Mouse (Mus musculus) cortical plate, adult 2 months (tissue): Measurements from ENCODE around the gene Dclk1.

ENCODE experiments used
- CTCF ChIP-seq: fragments of 200-500 bp; IDR thresholded peaks from 2 replicates; pipeline ENCODE4 v1.5.1; 2011; ENCODE audit warnings: mild to moderate bottlenecking, control low read depth, low read length; ENCODE audit not compliant: insufficient read depth; ENCODE audit errors: extremely low read depth
- POLR2A ChIP-seq: fragments of 200-500 bp; IDR thresholded peaks from 2 replicates; pipeline ENCODE4 v1.6.1; 2011; ENCODE audit warnings: mild to moderate bottlenecking, low read length, control low read depth; ENCODE audit not compliant: insufficient read depth; ENCODE audit errors: extremely low read depth

DNA sequence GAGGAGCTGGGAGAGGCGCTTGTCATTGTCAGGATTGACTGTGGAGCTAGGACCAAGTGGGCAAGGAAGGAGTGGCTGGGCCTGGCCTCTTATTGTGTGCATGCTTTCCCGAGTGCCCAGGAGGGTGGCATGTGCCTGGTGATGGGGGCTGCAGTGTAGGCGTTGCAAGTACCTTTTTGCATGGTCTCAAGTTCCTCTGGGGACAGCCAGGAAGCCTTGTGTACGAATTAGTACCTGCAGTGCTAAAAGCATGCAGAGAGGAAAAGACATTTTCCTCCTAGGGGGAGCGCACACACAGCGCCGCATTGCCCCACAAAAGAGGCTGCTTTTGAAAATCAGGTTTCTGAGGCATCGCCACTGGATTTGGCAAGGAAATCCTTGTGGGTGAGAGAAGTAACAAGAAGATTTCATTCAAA, 900 bp downstream of the Dclk1 start:
- no peak for TF ChIP-seq POLR2A
- TF ChIP-seq CTCF: no peak
